Mouse (Mus musculus) CH12.LX (cell line): ENCODE data around the gene Slc39a10. TPM values are rescaled to one million over a fixed set of nuclear protein-coding genes. Genes with fewer than 3 reads are reported as not detected.

Experiments used
- DNase-seq: peaks from one replicate; pipeline ENCODE4 v3.0.0-alpha.2; 2013; ENCODE audit errors: extremely low read depth
- H3K27ac ChIP-seq: 2 replicates; pipeline ENCODE4 v1.5.1; 2012; ENCODE audit warnings: low read depth, mild to moderate bottlenecking, control low read depth, moderate library complexity; ENCODE audit not compliant: insufficient read depth
- H3K27me3 ChIP-seq: replicated peaks from 2 replicates; pipeline ENCODE3; 2012; ENCODE audit warnings: inconsistent platforms
- H3K36me3 ChIP-seq, 2 experiments: replicated peaks in 1 of 2; 2 replicates each; pipeline versions ENCODE3 to v1.6.1; 2012; ENCODE audit warnings: inconsistent platforms in 1 of 2, low read length in 1 of 2, mild to moderate bottlenecking in 1 of 2, mixed read lengths in 1 of 2, moderate library complexity in 1 of 2; ENCODE audit not compliant: control insufficient read depth in 1 of 2, insufficient read depth in 1 of 2
- H3K4me1 ChIP-seq, 2 experiments: 2 replicates each; pipeline ENCODE4 v1.6.1; 2012; ENCODE audit warnings: inconsistent platforms in 1 of 2, moderate library complexity in 1 of 2; ENCODE audit not compliant: insufficient read depth in 2 of 2, control insufficient read depth in 1 of 2
- H3K4me2 ChIP-seq: 2 replicates; pipeline ENCODE4 v1.6.1; 2012; ENCODE audit warnings: low read depth, mild to moderate bottlenecking, control low read depth; ENCODE audit not compliant: poor library complexity, insufficient read depth, severe bottlenecking
- H3K4me3 ChIP-seq, 3 experiments: fragments of 150-350 bp in 1 of 3; sonication (generic) in 1 of 3; replicated peaks in 1 of 3; 2 replicates each; pipeline versions ENCODE3 to v1.5.1; 2011 to 2012; ENCODE audit warnings: low read depth in 2 of 3, low read length in 2 of 3, mild to moderate bottlenecking in 2 of 3, moderate library complexity in 2 of 3, control low read depth in 1 of 3, improper control_type of control experiment in 1 of 3, inconsistent platforms in 1 of 3, mixed read lengths in 1 of 3; ENCODE audit not compliant: poor library complexity in 1 of 3
- H3K79me2 ChIP-seq: replicated peaks from 2 replicates; pipeline ENCODE4 v1.6.1; 2012; ENCODE audit warnings: mild to moderate bottlenecking, moderate library complexity; ENCODE audit not compliant: control insufficient read depth, poor library complexity, insufficient read depth, severe bottlenecking; ENCODE audit errors: extremely low read depth
- H3K9ac ChIP-seq: 2 replicates; pipeline ENCODE4 v1.6.1; 2012; ENCODE audit warnings: low read depth, mild to moderate bottlenecking, control low read depth, moderate library complexity; ENCODE audit not compliant: insufficient read depth
- H3K9me3 ChIP-seq: replicated peaks from 2 replicates; pipeline ENCODE3; 2012; ENCODE audit warnings: low read length, inconsistent platforms, mixed read lengths
- E2F4 ChIP-seq: IDR thresholded peaks from 2 replicates; pipeline ENCODE4 v1.6.1; 2011; ENCODE audit warnings: low read depth, low read length, improper control_type of control experiment; ENCODE audit not compliant: insufficient replicate concordance
- ETS1 ChIP-seq: conservative IDR thresholded peaks from 2 replicates; pipeline ENCODE4 v1.6.1; 2012; ENCODE audit warnings: low read depth, mild to moderate bottlenecking, inconsistent platforms, low read length, improper control_type of control experiment, moderate library complexity
- IRF4 ChIP-seq: IDR thresholded peaks from 2 replicates; pipeline ENCODE4 v1.6.1; 2014; ENCODE audit warnings: low read depth, mild to moderate bottlenecking, inconsistent platforms, low read length, improper control_type of control experiment
- JUND ChIP-seq: conservative IDR thresholded peaks from 2 replicates; pipeline ENCODE4 v1.6.1; 2011; ENCODE audit warnings: low read depth, low read length, improper control_type of control experiment
- KAT2A ChIP-seq: IDR thresholded peaks from 2 replicates; pipeline ENCODE4 v1.6.1; 2012; ENCODE audit warnings: low read length, improper control_type of control experiment, inconsistent platforms; ENCODE audit not compliant: insufficient replicate concordance
- MAX ChIP-seq: IDR thresholded peaks from 2 replicates; pipeline ENCODE4 v1.6.1; 2011; ENCODE audit warnings: low read length, improper control_type of control experiment
- MAZ ChIP-seq: IDR thresholded peaks from 2 replicates; pipeline ENCODE4 v1.6.1; 2012; ENCODE audit warnings: low read depth, mild to moderate bottlenecking, inconsistent platforms, low read length, improper control_type of control experiment, moderate library complexity
- MXI1 ChIP-seq: IDR thresholded peaks from 2 replicates; pipeline ENCODE4 v1.6.1; 2011; ENCODE audit warnings: mild to moderate bottlenecking, low read depth, low read length, improper control_type of control experiment
- NRF1 ChIP-seq: IDR thresholded peaks from 2 replicates; pipeline ENCODE4 v1.6.1; 2014; ENCODE audit warnings: low read depth, mild to moderate bottlenecking, inconsistent platforms, low read length, improper control_type of control experiment, moderate library complexity
- POLR2A ChIP-seq: IDR thresholded peaks from 2 replicates; pipeline ENCODE4 v1.6.1; 2011; ENCODE audit warnings: low read depth, mild to moderate bottlenecking, improper control_type of control experiment, low read length
- SMC3 ChIP-seq: IDR thresholded peaks from 2 replicates; pipeline ENCODE4 v1.6.1; 2011; ENCODE audit warnings: low read depth, low read length, improper control_type of control experiment
- TCF12 ChIP-seq: IDR thresholded peaks from 2 replicates; pipeline ENCODE4 v1.6.1; 2014; ENCODE audit warnings: low read depth, mild to moderate bottlenecking, inconsistent platforms, low read length, improper control_type of control experiment
- UBTF ChIP-seq: IDR thresholded peaks from 2 replicates; pipeline ENCODE4 v1.6.1; 2012; ENCODE audit warnings: low read depth, mild to moderate bottlenecking, inconsistent platforms, low read length, improper control_type of control experiment, moderate library complexity
- ZC3H11A ChIP-seq: IDR thresholded peaks from 2 replicates; pipeline ENCODE4 v1.6.1; 2012; ENCODE audit warnings: low read depth, mild to moderate bottlenecking, inconsistent platforms, low read length, improper control_type of control experiment
- ZNF384 ChIP-seq: IDR thresholded peaks from 2 replicates; pipeline ENCODE4 v1.6.1; 2012; ENCODE audit warnings: low read depth, low read length, improper control_type of control experiment, inconsistent platforms
- dilution Hi-C: fragments of 300-500 bp; cut with MboI; formaldehyde crosslinking; loops from 2 replicates; pipeline ENCODE4 v1.14.3; 2020; ENCODE audit warnings: low sequenced_read_pairs; ENCODE audit not compliant: extremely low pct_unique_long_range_greater_than_20kb, extremely low pct_ligation_motif_present
- in situ Hi-C: fragments of 300-500 bp; cut with MboI; formaldehyde crosslinking; loops from 3 replicates; pipeline ENCODE4 v1.14.3; 2019; ENCODE audit warnings: low sequenced_read_pairs, low pct_ligation_motif_present, low pct_unique_long_range_greater_than_20kb, mixed read lengths
- polyA plus RNA-seq: library from polyadenylated mRNA; unstranded; fragments of >175 nt; gene quantifications from 2 replicates; pipeline ENCODE4 v1.2.1, GENCODE M21; 2012; ENCODE audit warnings: low read depth; ENCODE audit not compliant: insufficient read length
- total RNA-seq, 2 experiments: library from RNA; depleted of rRNA; stranded (reverse); fragments of 300-350 nt in 1 of 2; fragments of >200 nt in 1 of 2; gene quantifications; 2 replicates each; pipeline ENCODE4 v1.2.3; 2012 to 2014

Slc39a10 gene
- total and polyA plus RNA-seq, 3 experiments = 7.3 to 14.2 (median 11.0) TPM

DNA sequence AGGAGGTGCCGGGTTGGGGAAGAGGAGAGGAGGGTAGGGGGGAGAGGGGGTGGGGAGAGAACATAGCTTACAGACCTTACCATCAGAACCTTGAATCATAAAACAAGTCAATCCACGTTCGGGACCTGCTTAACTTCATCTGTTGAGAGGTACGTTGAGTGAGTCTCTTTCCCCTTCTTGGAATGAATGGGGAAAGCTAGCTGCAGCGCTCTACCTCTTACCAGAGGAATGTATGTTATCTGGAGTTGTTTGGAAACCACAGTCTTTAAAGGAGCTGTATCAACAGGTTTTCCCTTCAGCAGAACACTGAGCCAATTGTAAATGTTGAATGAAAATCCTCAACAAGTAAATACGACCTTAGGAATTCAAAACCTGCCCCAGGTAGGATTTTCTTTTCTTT, 4.7 kb downstream of the Slc39a10 start (continued):
- TF ChIP-seq KAT2A = no peak
- TF ChIP-seq, all 38 proteins: peak for 0

- dilution Hi-C loops (no loop called here), in situ Hi-C loops (no loop called here)
- Histone ChIP-seq H3K36me3 (no peaks in the 10 kb centered on the region), H3K79me2 (no peaks in the 10 kb centered on the region), H3K4me3 (no peak overlapping the region), H3K4me2 (no peak overlapping the region), H3K9me3 (no peaks in the 10 kb centered on the region), H3K4me1 (peaks cover 0 to 4% of the 10 kb centered on the region in 2 experiments; a peak in 1 of 4 replicates), H3K27me3 (no peaks in the 10 kb centered on the region), H3K27ac (no peak overlapping the region), H3K9ac (no peak overlapping the region)
- DNase-seq = no peak
- TF ChIP-seq TCF12 (no peak), MXI1 (no peak), NRF1 (no peak), MAX (no peak), POLR2A (no peak), UBTF (no peak), E2F4 (no peak), ZNF384 (no peak)
Measured at GRCm38 (mm10) chr1:46886091-46886490, 6.6 kb downstream of the Slc39a10 start.

DNA sequence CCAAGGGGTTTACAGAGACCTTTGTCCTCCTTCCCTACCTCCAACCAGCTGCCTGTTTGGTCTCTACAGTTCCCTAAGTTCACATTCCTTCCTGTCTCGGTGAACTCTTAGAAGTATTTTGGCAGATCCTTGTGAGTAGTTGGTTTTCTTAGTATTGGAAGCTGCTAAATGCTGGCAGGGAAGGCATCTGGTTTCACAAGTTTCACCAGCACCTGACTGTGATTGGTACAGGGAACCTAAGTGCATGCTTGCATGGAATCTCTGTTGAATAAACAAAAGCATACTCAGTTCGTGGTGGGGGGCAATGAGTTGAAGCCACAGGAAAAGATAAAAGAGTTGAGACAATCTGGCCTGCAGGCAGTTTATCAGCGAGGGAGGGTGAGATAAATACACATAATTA, 7.4 kb downstream of the Slc39a10 start:
- peaks cover 0 to 4% of the 10 kb centered on the region in 2 experiments; a peak in 1 of 4 replicates for H3K4me1 ChIP-seq
- TF ChIP-seq UBTF (no peak), IRF4 (no peak), MAZ (no peak), ETS1 (no peak), JUND (no peak), ZC3H11A (no peak), TCF12 (no peak), SMC3 (no peak)
- TF ChIP-seq, all 38 proteins: peak for 0
- Histone ChIP-seq H3K4me2 (no peak overlapping the region), H3K79me2 (no peaks in the 10 kb centered on the region), H3K4me3 (no peak overlapping the region), H3K36me3 (no peaks in the 10 kb centered on the region), H3K9me3 (no peaks in the 10 kb centered on the region), H3K27ac (no peak overlapping the region), H3K9ac (no peak overlapping the region), H3K27me3 (no peaks in the 10 kb centered on the region)
- DNase-seq = no peak
- dilution Hi-C loops = no loop called here
- in situ Hi-C loops = no loop called here
